Mouse (Mus musculus): ENCODE data around the gene Il22ra2. TPM values are rescaled to one million over a fixed set of nuclear protein-coding genes. Genes with fewer than 3 reads are reported as not detected.
"Not testable (repeated sequence)": the region's sequence is repeated elsewhere in the genome, so short reads cannot be mapped to it uniquely, and the experiment has no call there.

The Il22ra2 gene
- polyA plus RNA-seq, 1 experiment from 2014 or later, result not detected

DNA sequence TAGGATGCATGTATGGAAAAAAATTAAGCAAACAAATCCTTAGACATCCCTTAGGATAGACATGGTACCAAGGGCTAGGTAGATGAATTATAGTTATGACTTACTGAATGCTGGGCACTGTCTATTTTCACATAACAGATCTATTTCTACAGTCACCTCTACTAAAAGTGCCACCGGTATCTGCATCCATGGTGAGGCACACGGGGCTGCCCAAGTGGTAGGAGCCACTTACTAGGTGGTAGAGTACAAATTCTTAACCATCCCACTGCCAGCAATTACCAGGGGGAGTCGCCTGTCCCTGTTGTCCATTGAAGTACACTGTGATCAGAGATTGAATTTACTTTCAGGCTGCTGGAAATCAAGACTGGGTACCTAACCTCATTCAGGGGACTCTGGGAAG is 28.5 kb upstream of the Il22ra2 start:
- Histone ChIP-seq H3K27ac (replicated peaks; ENCODE audit: low read depth, low read length) (no peak overlapping the region), H3K4me3 (ENCODE audit: low read depth, low read length) (no peak overlapping the region), H3K36me3 (replicated peaks; ENCODE audit: control insufficient read depth, insufficient read depth, low read depth, low read length) (no peaks in the 10 kb centered on the region), H3K9ac (replicated peaks; ENCODE audit: low read length) (no peak overlapping the region), H3K4me2 (ENCODE audit: low read depth, low read length) (no peak overlapping the region), H3K4me1 (ENCODE audit: control insufficient read depth, insufficient read depth, low read length) (no peaks in the 10 kb centered on the region), H3K9me3 (replicated peaks; ENCODE audit: control insufficient read depth, low read length) (no peaks in the 10 kb centered on the region), H3K27me3 (ENCODE audit: control insufficient read depth, insufficient read depth, low read length) (no peaks in the 10 kb centered on the region)
- DNase-seq (ENCODE audit: low spot score) (no peak), ATAC-seq (replicated peaks; ENCODE audit: insufficient number of reproducible peaks, low FRiP score, low TSS enrichment, low read depth) (no peak)
- 88% methylated on average over 3 of the region's 3 CpGs for WGBS

GRCm38 (mm10) chr10:19594201-19594905 is 27.4 kb upstream of the Il22ra2 start:
- Histone ChIP-seq H3K27ac (replicated peaks; ENCODE audit: low read depth, low read length) (no peak overlapping the region), H3K9ac (replicated peaks; ENCODE audit: low read length) (no peak overlapping the region), H3K4me3 (ENCODE audit: low read depth, low read length) (no peak overlapping the region), H3K4me2 (ENCODE audit: low read depth, low read length) (no peak overlapping the region), H3K4me1 (ENCODE audit: control insufficient read depth, insufficient read depth, low read length) (no peaks in the 10 kb centered on the region), H3K36me3 (replicated peaks; ENCODE audit: control insufficient read depth, insufficient read depth, low read depth, low read length) (no peaks in the 10 kb centered on the region), H3K9me3 (replicated peaks; ENCODE audit: control insufficient read depth, low read length) (no peaks in the 10 kb centered on the region), H3K27me3 (ENCODE audit: control insufficient read depth, insufficient read depth, low read length) (no peaks in the 10 kb centered on the region)
- ATAC-seq (replicated peaks; ENCODE audit: insufficient number of reproducible peaks, low FRiP score, low TSS enrichment, low read depth) (no peak), DNase-seq (ENCODE audit: low spot score) (no peak)
- WGBS, result 80% methylated on average over 3 of the region's 3 CpGs

- H3K9me3 ChIP-seq (replicated peaks; ENCODE audit: control insufficient read depth, low read length), result no peaks in the 10 kb centered on the region
- no peak overlapping the region for H3K4me3 ChIP-seq (ENCODE audit: low read depth, low read length)
- no peak overlapping the region for H3K4me2 ChIP-seq (ENCODE audit: low read depth, low read length)
- WGBS, result 90% methylated on average over 4 of the region's 4 CpGs
- H3K27me3 ChIP-seq (ENCODE audit: control insufficient read depth, insufficient read depth, low read length), result no peaks in the 10 kb centered on the region
- H3K36me3 ChIP-seq (replicated peaks; ENCODE audit: control insufficient read depth, insufficient read depth, low read depth, low read length), result no peaks in the 10 kb centered on the region
- H3K9ac ChIP-seq (replicated peaks; ENCODE audit: low read length), result no peak overlapping the region
- H3K27ac ChIP-seq (replicated peaks; ENCODE audit: low read depth, low read length), result no peak overlapping the region
- ATAC-seq (replicated peaks; ENCODE audit: insufficient number of reproducible peaks, low FRiP score, low TSS enrichment, low read depth) (no peak), DNase-seq (ENCODE audit: low spot score) (no peak)
- no peaks in the 10 kb centered on the region for H3K4me1 ChIP-seq (ENCODE audit: control insufficient read depth, insufficient read depth, low read length)
Measured at GRCm38 (mm10) chr10:19596866-19597265, 24.9 kb upstream of the Il22ra2 start.

- ATAC-seq (replicated peaks; ENCODE audit: insufficient number of reproducible peaks, low FRiP score, low TSS enrichment, low read depth) (no peak), DNase-seq (ENCODE audit: low spot score) (no peak)
- H3K27me3 ChIP-seq (ENCODE audit: control insufficient read depth, insufficient read depth, low read length), result no peaks in the 10 kb centered on the region
- no peak overlapping the region for H3K4me3 ChIP-seq (ENCODE audit: low read depth, low read length)
- no peaks in the 10 kb centered on the region for H3K4me1 ChIP-seq (ENCODE audit: control insufficient read depth, insufficient read depth, low read length)
- WGBS, result 82% methylated on average over 11 of the region's 11 CpGs
- no peak overlapping the region for H3K4me2 ChIP-seq (ENCODE audit: low read depth, low read length)
- H3K27ac ChIP-seq (replicated peaks; ENCODE audit: low read depth, low read length), result no peak overlapping the region
- H3K9me3 ChIP-seq (replicated peaks; ENCODE audit: control insufficient read depth, low read length), result no peaks in the 10 kb centered on the region
- H3K9ac ChIP-seq (replicated peaks; ENCODE audit: low read length), result no peak overlapping the region
- no peaks in the 10 kb centered on the region for H3K36me3 ChIP-seq (replicated peaks; ENCODE audit: control insufficient read depth, insufficient read depth, low read depth, low read length)
Measured at GRCm38 (mm10) chr10:19598091-19598490, 23.7 kb upstream of the Il22ra2 start.

- H3K27ac ChIP-seq (replicated peaks; ENCODE audit: low read depth, low read length), result no peak overlapping the region
- no peaks in the 10 kb centered on the region for H3K9me3 ChIP-seq (replicated peaks; ENCODE audit: control insufficient read depth, low read length)
- no peaks in the 10 kb centered on the region for H3K4me1 ChIP-seq (ENCODE audit: control insufficient read depth, insufficient read depth, low read length)
- H3K4me3 ChIP-seq (ENCODE audit: low read depth, low read length), result no peak overlapping the region
- H3K27me3 ChIP-seq (ENCODE audit: control insufficient read depth, insufficient read depth, low read length), result no peaks in the 10 kb centered on the region
- WGBS, result 79% methylated on average over 6 of the region's 6 CpGs
- H3K4me2 ChIP-seq (ENCODE audit: low read depth, low read length), result no peak overlapping the region
- no peaks in the 10 kb centered on the region for H3K36me3 ChIP-seq (replicated peaks; ENCODE audit: control insufficient read depth, insufficient read depth, low read depth, low read length)
- DNase-seq (ENCODE audit: low spot score) (no peak), ATAC-seq (replicated peaks; ENCODE audit: insufficient number of reproducible peaks, low FRiP score, low TSS enrichment, low read depth) (no peak)
- no peak overlapping the region for H3K9ac ChIP-seq (replicated peaks; ENCODE audit: low read length)
Measured at GRCm38 (mm10) chr10:19599331-19600092, 22.3 kb upstream of the Il22ra2 start.

- no peak overlapping the region for H3K9ac ChIP-seq (replicated peaks; ENCODE audit: low read length)
- 85% methylated on average over 3 of the region's 3 CpGs for WGBS
- H3K4me1 ChIP-seq (ENCODE audit: control insufficient read depth, insufficient read depth, low read length), result no peaks in the 10 kb centered on the region
- DNase-seq (ENCODE audit: low spot score) (no peak), ATAC-seq (replicated peaks; ENCODE audit: insufficient number of reproducible peaks, low FRiP score, low TSS enrichment, low read depth) (no peak)
- no peak overlapping the region for H3K4me3 ChIP-seq (ENCODE audit: low read depth, low read length)
- no peak overlapping the region for H3K27ac ChIP-seq (replicated peaks; ENCODE audit: low read depth, low read length)
- H3K36me3 ChIP-seq (replicated peaks; ENCODE audit: control insufficient read depth, insufficient read depth, low read depth, low read length), result no peaks in the 10 kb centered on the region
- no peak overlapping the region for H3K4me2 ChIP-seq (ENCODE audit: low read depth, low read length)
- no peaks in the 10 kb centered on the region for H3K9me3 ChIP-seq (replicated peaks; ENCODE audit: control insufficient read depth, low read length)
- H3K27me3 ChIP-seq (ENCODE audit: control insufficient read depth, insufficient read depth, low read length), result no peaks in the 10 kb centered on the region
Measured at GRCm38 (mm10) chr10:19600093-19600420, 21.7 kb upstream of the Il22ra2 start.

- H3K27me3 ChIP-seq (ENCODE audit: control insufficient read depth, insufficient read depth, low read length); H3K4me3 ChIP-seq (ENCODE audit: low read depth, low read length); H3K4me2 ChIP-seq (ENCODE audit: low read depth, low read length); H3K9ac ChIP-seq (replicated peaks; ENCODE audit: low read length); H3K9me3 ChIP-seq (replicated peaks; ENCODE audit: control insufficient read depth, low read length); H3K36me3 ChIP-seq (replicated peaks; ENCODE audit: control insufficient read depth, insufficient read depth, low read depth, low read length); H3K27ac ChIP-seq (replicated peaks; ENCODE audit: low read depth, low read length); DNase-seq (ENCODE audit: low spot score); H3K4me1 ChIP-seq (ENCODE audit: control insufficient read depth, insufficient read depth, low read length); ATAC-seq (replicated peaks; ENCODE audit: insufficient number of reproducible peaks, low FRiP score, low TSS enrichment, low read depth): not testable (repeated sequence)
- 17% methylated on average over 1 of the region's 1 CpGs for WGBS
Measured at GRCm38 (mm10) chr10:19601502-19601901, 20.3 kb upstream of the Il22ra2 start.

GRCm38 (mm10) chr10:19603231-19603630 is 18.6 kb upstream of the Il22ra2 start:
- Histone ChIP-seq H3K27ac (replicated peaks; ENCODE audit: low read depth, low read length) (no peak overlapping the region), H3K4me2 (ENCODE audit: low read depth, low read length) (no peak overlapping the region), H3K9ac (replicated peaks; ENCODE audit: low read length) (no peak overlapping the region), H3K4me3 (ENCODE audit: low read depth, low read length) (no peak overlapping the region), H3K36me3 (replicated peaks; ENCODE audit: control insufficient read depth, insufficient read depth, low read depth, low read length) (no peaks in the 10 kb centered on the region; the same call in 1 of the 2 replicates), H3K27me3 (ENCODE audit: control insufficient read depth, insufficient read depth, low read length) (no peaks in the 10 kb centered on the region), H3K4me1 (ENCODE audit: control insufficient read depth, insufficient read depth, low read length) (no peaks in the 10 kb centered on the region), H3K9me3 (replicated peaks; ENCODE audit: control insufficient read depth, low read length) (no peaks in the 10 kb centered on the region)
- 91% methylated on average over 6 of the region's 6 CpGs for WGBS
- DNase-seq (ENCODE audit: low spot score), result no peak
- no peak for ATAC-seq (replicated peaks; ENCODE audit: insufficient number of reproducible peaks, low FRiP score, low TSS enrichment, low read depth)
